27 mouse cellular contexts compared by ENCODE assay signal in the genomic region with DNA sequence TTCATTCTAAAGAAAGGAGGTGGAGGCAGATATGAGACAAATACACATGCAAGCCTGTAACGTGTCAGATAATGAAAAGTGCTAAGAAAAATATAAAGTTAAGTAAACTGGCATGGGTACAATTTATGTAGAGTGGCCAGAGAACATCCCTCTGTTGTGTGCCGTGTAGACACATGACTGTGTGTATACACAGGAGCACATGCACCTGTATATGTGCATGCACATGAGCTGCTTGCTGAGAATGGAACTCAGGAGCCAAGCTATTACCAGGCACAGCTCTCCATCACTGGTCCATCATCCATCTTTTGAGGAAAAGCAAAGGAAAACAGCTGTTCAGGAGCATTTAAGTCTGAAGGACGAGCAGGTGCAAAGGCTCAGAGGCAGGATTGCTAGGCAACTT.
"Had no signal": no experiment of that assay in that cellular context is flagged by ENCODE, and none has a peak within 500 bp of the region (broad histone marks: within the 10 kb centered on the region; RNA-seq: fewer than 3 reads in every experiment).

No protein-coding gene starts in this region.

- H3K9ac ChIP-seq: embryonic facial prominence, embryonic 12.5 days; embryonic facial prominence, embryonic 13.5 days; embryonic facial prominence, embryonic 15.5 days; forebrain, embryonic 12.5 days; forebrain, embryonic 13.5 days; forebrain, embryonic 15.5 days; forebrain, postnatal 0 days had no signal

- H3K36me3 ChIP-seq: embryonic facial prominence, embryonic 10.5 days; embryonic facial prominence, embryonic 12.5 days; embryonic facial prominence, embryonic 13.5 days; embryonic facial prominence, embryonic 15.5 days; forebrain, embryonic 10.5 days; forebrain, embryonic 12.5 days; forebrain, embryonic 15.5 days had no signal

- ATAC-seq: forebrain, embryonic 13.5 days; forebrain, embryonic 14.5 days; forebrain, embryonic 15.5 days; forebrain, embryonic 16.5 days; forebrain, postnatal 0 days had no signal

- DNase-seq: cerebellum, adult 18-20 months; cerebellum, adult 2 months; cerebellum, adult 8-10 months; cerebellum, adult 9-10 months; cerebellum, adult 9-11 months; cerebellum, postnatal 14 days; cerebellum, postnatal 25 days; cerebellum, postnatal 36 days; embryo, embryonic 11 days; forebrain, postnatal 0 days; gastrocnemius, adult 2 months; gastrocnemius, postnatal 10 days; gastrocnemius, postnatal 14 days; gastrocnemius, postnatal 25 days; gastrocnemius, postnatal 36 days; heart, adult 2 months had no signal

- H3K27me3 ChIP-seq: embryonic facial prominence, embryonic 12.5 days; embryonic facial prominence, embryonic 13.5 days; forebrain, embryonic 12.5 days; forebrain, embryonic 13.5 days; forebrain, embryonic 15.5 days had no signal

- H3K4me2 ChIP-seq: embryonic facial prominence, embryonic 12.5 days; embryonic facial prominence, embryonic 13.5 days; embryonic facial prominence, embryonic 15.5 days; forebrain, embryonic 12.5 days; forebrain, embryonic 13.5 days; forebrain, embryonic 15.5 days had no signal

- H3K27ac ChIP-seq: embryonic facial prominence, embryonic 10.5 days; embryonic facial prominence, embryonic 12.5 days; embryonic facial prominence, embryonic 13.5 days; embryonic facial prominence, embryonic 15.5 days; forebrain, embryonic 10.5 days; forebrain, embryonic 12.5 days; forebrain, embryonic 13.5 days; forebrain, embryonic 15.5 days; gastrocnemius, adult 2 months; heart, adult 2 months had no signal

- H3K4me1 ChIP-seq: embryonic facial prominence, embryonic 10.5 days; embryonic facial prominence, embryonic 12.5 days; embryonic facial prominence, embryonic 13.5 days; embryonic facial prominence, embryonic 15.5 days; forebrain, embryonic 10.5 days; forebrain, embryonic 12.5 days; forebrain, embryonic 13.5 days; forebrain, embryonic 15.5 days had no signal

- H3K4me3 ChIP-seq: embryonic facial prominence, embryonic 10.5 days; embryonic facial prominence, embryonic 12.5 days; embryonic facial prominence, embryonic 13.5 days; embryonic facial prominence, embryonic 15.5 days; erythroblast, embryonic 14.5 days; forebrain, embryonic 10.5 days; forebrain, embryonic 12.5 days; forebrain, embryonic 13.5 days; forebrain, embryonic 15.5 days; gastrocnemius, adult 2 months; heart, adult 2 months had no signal

- H3K9me3 ChIP-seq: embryonic facial prominence, embryonic 10.5 days; embryonic facial prominence, embryonic 12.5 days; embryonic facial prominence, embryonic 13.5 days; embryonic facial prominence, embryonic 15.5 days; forebrain, embryonic 10.5 days; forebrain, embryonic 12.5 days; forebrain, embryonic 13.5 days; forebrain, embryonic 15.5 days had no signal
